Mouse (Mus musculus): ENCODE measurements at regions not wholly inside any gene's neighbourhood (a gene's known extent, or its start where the extent isn't known, plus 50 kb on each side); places are given as distances from the start of the nearest gene placed in this dataset.

- no peak for DNase-seq
Measured at GRCm38 (mm10) chrX:117272809-117273208, 258.3 kb downstream of the H2afb1 start.

GRCm38 (mm10) chrX:117298500-117298899 is 283.9 kb downstream of the H2afb1 start:
- DNase-seq = no peak

GRCm38 (mm10) chrX:117299697-117300192 is 285.2 kb downstream of the H2afb1 start:
- DNase-seq = peak; percentile 86
